Mouse (Mus musculus): ENCODE measurements at regions not wholly inside any gene's neighbourhood (a gene's known extent, or its start where the extent isn't known, plus 50 kb on each side); places are given as distances from the start of the nearest gene placed in this dataset.
"Not testable (repeated sequence)": the region's sequence is repeated elsewhere in the genome, so short reads cannot be mapped to it uniquely, and the experiment has no call there.

- DNase-seq (ENCODE audit: low spot score in 2 of 2): peak in 1 of 2 experiments; percentile 17
- intact Hi-C loops (cut with DNase I): no loop called here
Measured at GRCm38 (mm10) chr5:18717425-18717824, 357.3 kb upstream of the Gnai1 start.

GRCm38 (mm10) chr5:18688488-18688887 is 328.3 kb upstream of the Gnai1 start:
- no peak for DNase-seq (ENCODE audit: low spot score in 2 of 2)
- intact Hi-C loops (cut with DNase I): no loop called here

GRCm38 (mm10) chr5:18687341-18687740 is 327.2 kb upstream of the Gnai1 start:
- DNase-seq (ENCODE audit: low spot score in 2 of 2): no peak

DNA sequence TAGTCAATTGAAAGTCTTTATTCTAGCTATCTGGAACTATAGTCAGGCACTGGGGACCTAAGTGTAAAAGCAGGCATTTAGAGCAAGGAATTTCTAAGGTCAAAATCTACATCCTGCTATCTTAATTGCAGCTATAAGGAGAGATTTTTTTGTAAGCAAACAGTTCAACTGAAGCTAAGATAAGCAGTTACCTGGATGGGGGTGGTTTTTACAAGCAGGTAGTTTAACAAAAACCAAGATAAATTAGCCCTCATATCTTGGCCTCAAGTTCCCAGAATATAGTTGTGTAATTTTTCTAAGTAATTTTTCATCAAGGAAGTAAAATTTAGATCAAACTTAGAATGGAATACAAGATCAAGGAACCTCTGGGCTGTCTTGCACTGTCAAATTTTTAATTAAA is 293.8 kb upstream of the Gnai1 start:
- DNase-seq (ENCODE audit: low spot score in 2 of 2): no peak
- intact Hi-C loops (cut with DNase I): no loop called here

More at GRCm38 (mm10) chr5:18687341-18687740, 327.2 kb upstream of the Gnai1 start:
- intact Hi-C loops (cut with DNase I): no loop called here

DNA sequence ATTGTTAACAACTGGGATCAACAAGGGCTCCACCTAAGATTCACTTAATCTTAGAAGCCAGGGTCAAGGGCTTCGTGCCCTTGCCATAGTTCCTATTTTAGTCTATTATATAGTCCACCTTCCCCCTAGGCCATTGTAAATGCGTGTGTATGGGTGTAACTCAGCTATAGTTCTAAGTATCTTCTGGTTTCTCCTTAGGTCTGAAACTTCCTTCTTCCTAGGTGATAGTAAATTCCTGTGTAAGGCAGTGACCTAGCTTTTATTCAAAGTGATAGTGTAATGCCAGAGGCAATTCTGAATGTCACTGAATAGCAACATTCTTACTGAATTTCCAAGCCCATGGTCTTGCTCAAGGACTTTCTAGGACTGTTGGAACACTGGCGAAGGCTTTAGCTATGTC is 270.7 kb upstream of the Gnai1 start:
- DNase-seq (ENCODE audit: low spot score in 2 of 2); intact Hi-C loops (cut with DNase I): not testable (repeated sequence)
